Mouse (Mus musculus) lung, adult 2 months (tissue): ENCODE results near the gene L2hgdh.

Experiments used
- CTCF ChIP-seq: fragments of 200-500 bp; IDR thresholded peaks from 2 replicates; pipeline ENCODE4 v1.5.1; 2011; ENCODE audit warnings: mild to moderate bottlenecking, low read length, control low read depth; ENCODE audit not compliant: insufficient read depth
- POLR2A ChIP-seq: fragments of 200-500 bp; IDR thresholded peaks from 2 replicates; pipeline ENCODE4 v1.6.1; 2011; ENCODE audit warnings: low read depth, mild to moderate bottlenecking, control low read depth, low read length, borderline replicate concordance; ENCODE audit errors: extremely low read depth

DNA sequence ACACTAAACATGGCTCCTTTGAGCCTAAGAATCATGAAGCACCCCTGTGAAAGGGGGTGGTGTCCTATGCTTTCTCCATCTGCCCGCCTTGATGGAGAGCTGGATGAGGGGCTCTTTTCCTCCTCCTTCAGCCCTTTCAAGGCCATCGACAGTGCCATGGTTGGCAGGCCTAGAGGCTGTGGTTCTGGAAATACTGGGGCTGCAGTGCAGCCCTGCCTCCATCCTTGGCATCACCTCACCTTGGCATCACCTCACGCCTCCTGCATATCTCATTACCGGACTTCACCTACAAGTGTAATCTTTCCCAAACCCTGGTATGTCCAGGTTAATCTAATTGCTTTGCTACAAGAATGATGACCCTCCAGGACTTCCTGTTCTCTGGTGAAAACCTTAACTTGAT lies 48.5 kb downstream of the L2hgdh start:
- TF ChIP-seq POLR2A = no peak
- no peak for TF ChIP-seq CTCF
